In the genomic region with DNA sequence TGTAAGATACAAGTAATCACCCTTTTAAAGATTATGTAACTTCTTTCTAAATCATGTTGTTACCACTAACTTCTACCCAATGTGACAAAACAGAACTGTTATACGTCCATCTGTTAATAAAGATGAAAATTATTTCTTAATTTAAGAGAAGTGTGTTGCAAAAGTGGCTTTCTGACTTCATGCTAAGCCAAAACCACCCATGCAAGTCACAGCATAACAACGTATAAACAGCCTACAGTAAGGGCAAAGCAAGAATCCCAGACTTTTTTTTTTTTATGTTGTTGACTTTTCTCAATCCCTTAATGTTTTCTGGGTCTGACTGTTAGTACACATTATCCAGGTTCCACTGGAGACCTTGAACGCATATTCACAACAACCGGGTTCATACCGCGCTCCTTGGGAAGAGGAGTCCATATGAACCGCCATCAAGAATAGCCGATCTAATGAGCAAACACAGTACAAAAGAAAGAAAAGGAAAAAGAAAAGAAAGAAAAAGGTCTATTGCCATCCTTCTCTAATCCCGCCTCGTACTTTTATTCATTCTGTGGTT, we compare ENCODE assay signal across 8 mouse cellular contexts. TPM values are rescaled to one million over a fixed set of nuclear protein-coding genes. Genes with fewer than 3 reads are reported as not detected.
DNase-seq lines count a peak whose midpoint lies in the region; ATAC-seq and TF ChIP-seq lines count a peak whose summit lies in the region.

No protein-coding gene starts in this region.

- H3K9ac ChIP-seq in hindbrain, embryonic 14.5 days = peak overlapping the region; percentile 85
- H3K9ac ChIP-seq in midbrain, embryonic 16.5 days (ENCODE audit: low read depth, low read length) = peak overlapping the region; percentile 10; the same call in 1 of the 2 replicates

- no peaks in the 10 kb centered on the region for H3K9me3 ChIP-seq in hindbrain, embryonic 14.5 days (ENCODE audit: control insufficient read depth, low read length)
- H3K9me3 ChIP-seq in midbrain, embryonic 16.5 days (replicated peaks; ENCODE audit: control insufficient read depth, low read length, poor library complexity, severe bottlenecking) = no peaks in the 10 kb centered on the region

- H3K4me3 ChIP-seq in layer of hippocampus, adult 2 months = peak overlapping the region; percentile 78
- H3K4me3 ChIP-seq in cortical plate, adult 2 months (ENCODE audit: insufficient read depth, low read length) = peak overlapping the region; percentile 57
- peak overlapping the region; percentile 68 for H3K4me3 ChIP-seq in hindbrain, embryonic 14.5 days (replicated peaks; ENCODE audit: low read length)
- H3K4me3 ChIP-seq in midbrain, embryonic 16.5 days (ENCODE audit: low read depth, low read length) = peak overlapping the region; percentile 76

- TF ChIP-seq POLR2A in cortical plate, adult 2 months (IDR thresholded peaks at IDR 0.05; ENCODE audit: extremely low read depth, insufficient read depth, low read length) = no peak

- intact Hi-C loops in left cerebral cortex, postnatal 36 days (cut with DNase I) = loop anchor here (5.0 kb wide), 2 partner anchors 37 to 43 kb away; a partner anchor contains a TSS

- TF ChIP-seq CTCF in layer of hippocampus, adult 2 months (conservative IDR thresholded peaks at IDR 0.05) = no peak
- no peak for TF ChIP-seq CTCF in cortical plate, adult 2 months (IDR thresholded peaks at IDR 0.05; ENCODE audit: extremely low read depth, insufficient read depth, low read length)

- H3K36me3 ChIP-seq in hindbrain, embryonic 14.5 days (replicated peaks; ENCODE audit: control insufficient read depth, insufficient read depth) = no peaks in the 10 kb centered on the region
- H3K36me3 ChIP-seq in midbrain, embryonic 16.5 days (ENCODE audit: control insufficient read depth, insufficient read depth, low read length) = no peaks in the 10 kb centered on the region

- peak overlapping the region; percentile 62 for H3K4me2 ChIP-seq in hindbrain, embryonic 14.5 days (replicated peaks)
- peak overlapping the region; percentile 67 for H3K4me2 ChIP-seq in midbrain, embryonic 16.5 days (ENCODE audit: low read length)

- no peaks in the 10 kb centered on the region for H3K4me1 ChIP-seq in cortical plate, adult 2 months (ENCODE audit: control insufficient read depth, insufficient read depth, low read length)
- peaks cover 5% of the 10 kb centered on the region; the same call in 1 of the 2 replicates for H3K4me1 ChIP-seq in hindbrain, embryonic 14.5 days (replicated peaks; ENCODE audit: control insufficient read depth, insufficient read depth, low read length)
- peaks cover 5% of the 10 kb centered on the region for H3K4me1 ChIP-seq in midbrain, embryonic 16.5 days (ENCODE audit: control insufficient read depth, insufficient read depth, low read length)

- WGBS in hindbrain, embryonic 14.5 days = 13% methylated on average over 10 of the region's 10 CpGs
- WGBS in midbrain, embryonic 16.5 days = 7% methylated on average over 10 of the region's 10 CpGs

- H3K27ac ChIP-seq in layer of hippocampus, adult 2 months = peak overlapping the region; percentile 99
- no peak overlapping the region for H3K27ac ChIP-seq in cortical plate, adult 2 months (ENCODE audit: insufficient read depth, low read length)
- peak overlapping the region; percentile 98; the same call in 1 of the 2 replicates for H3K27ac ChIP-seq in hindbrain, embryonic 14.5 days
- H3K27ac ChIP-seq in midbrain, embryonic 16.5 days (ENCODE audit: low read length) = no peak overlapping the region

- no peak for DNase-seq in layer of hippocampus, adult 2 months (ENCODE audit: low spot score in 2 of 2)
- DNase-seq in layer of hippocampus, adult 9-11 months = no peak
- DNase-seq in hindbrain, embryonic 14.5 days (ENCODE audit: low spot score) = no peak
- DNase-seq in left cerebral cortex, postnatal 36 days (ENCODE audit: low spot score in 2 of 2) = no peak
- no peak for DNase-seq in layer of hippocampus, adult 18-20 months (ENCODE audit: low spot score in 2 of 2)

- H3K27me3 ChIP-seq in hindbrain, embryonic 14.5 days (ENCODE audit: control insufficient read depth, insufficient read depth, low read length) = no peaks in the 10 kb centered on the region
- H3K27me3 ChIP-seq in midbrain, embryonic 16.5 days (ENCODE audit: control insufficient read depth, insufficient read depth, low read depth, low read length) = no peaks in the 10 kb centered on the region

- no peak for ATAC-seq in hindbrain, embryonic 14.5 days (ENCODE audit: low FRiP score)
- no peak for ATAC-seq in midbrain, embryonic 16.5 days
- no peak for ATAC-seq in activated CD4-positive, CD25-positive, alpha-beta regulatory T cell, adult 4 months

RNA-seq across cellular contexts. Expression of a gene that starts 0.8 kb away (rescaled TPM):
- total RNA-seq in layer of hippocampus, adult 2 months (2021) = 10 to 100 TPM; 28.4 to 34.7 TPM
- 9.5 and 10.2 TPM in 2 replicates for polyA plus RNA-seq in cortical plate, adult 2 months (2012; rRNA removed)
- polyA plus RNA-seq in hindbrain, embryonic 14.5 days (2014; fragmentation: Nextera tagmentation; extraction: Ambion mirVana) = 2.3 and 3.0 TPM in 2 replicates
- 2.6 and 2.7 TPM in 2 replicates for polyA plus RNA-seq in midbrain, embryonic 16.5 days (2015; fragmentation: Nextera tagmentation; extraction: Ambion mirVana)
- polyA plus RNA-seq in activated CD4-positive, CD25-positive, alpha-beta regulatory T cell, adult 4 months (2017; shearing (Covaris generic)) = 1 to 10 TPM; 2.4 to 4.3 TPM
- 10 to 100 TPM; 11.6 to 15.4 TPM for total RNA-seq in left cerebral cortex, postnatal 36 days (2021)
- 10 to 100 TPM; 31.6 to 31.8 TPM for total RNA-seq in layer of hippocampus, adult 18-20 months (2021)

RNA-seq across cellular contexts. Expression of a gene that starts 36.6 kb away (rescaled TPM):
- total RNA-seq in layer of hippocampus, adult 2 months (2021) = 10 to 100 TPM; 72.9 to 73.9 TPM
- polyA plus RNA-seq in cortical plate, adult 2 months (2012; rRNA removed) = 54.9 and 59.1 TPM in 2 replicates
- polyA plus RNA-seq in hindbrain, embryonic 14.5 days (2014; fragmentation: Nextera tagmentation; extraction: Ambion mirVana) = 74.8 and 82.5 TPM in 2 replicates
- polyA plus RNA-seq in midbrain, embryonic 16.5 days (2015; fragmentation: Nextera tagmentation; extraction: Ambion mirVana) = 68.8 and 72.4 TPM in 2 replicates
- 10 to 100 TPM; 69.6 to 84.4 TPM for polyA plus RNA-seq in activated CD4-positive, CD25-positive, alpha-beta regulatory T cell, adult 4 months (2017; shearing (Covaris generic))
- total RNA-seq in left cerebral cortex, postnatal 36 days (2021) = 10 to 100 TPM; 58.6 to 71.4 TPM
- total RNA-seq in layer of hippocampus, adult 18-20 months (2021) = 10 to 100 TPM; 76.1 to 87.9 TPM

RNA-seq across cellular contexts. Expression of a gene that starts 54.7 kb away (rescaled TPM):
- total RNA-seq in layer of hippocampus, adult 2 months (2021) = 10 to 100 TPM; 20.6 to 23.3 TPM
- 25.7 and 26.0 TPM in 2 replicates for polyA plus RNA-seq in cortical plate, adult 2 months (2012; rRNA removed)
- polyA plus RNA-seq in hindbrain, embryonic 14.5 days (2014; fragmentation: Nextera tagmentation; extraction: Ambion mirVana) = 56.4 and 58.7 TPM in 2 replicates
- 58.3 and 66.1 TPM in 2 replicates for polyA plus RNA-seq in midbrain, embryonic 16.5 days (2015; fragmentation: Nextera tagmentation; extraction: Ambion mirVana)
- polyA plus RNA-seq in activated CD4-positive, CD25-positive, alpha-beta regulatory T cell, adult 4 months (2017; shearing (Covaris generic)) = 10 to 100 TPM; 32.4 to 36.9 TPM
- 10 to 100 TPM; 18.6 to 23.6 TPM for total RNA-seq in left cerebral cortex, postnatal 36 days (2021)
- 10 to 100 TPM; 21.4 to 22.3 TPM for total RNA-seq in layer of hippocampus, adult 18-20 months (2021)

RNA-seq across cellular contexts. Expression of a gene that starts 54.9 kb away (rescaled TPM):
- under 1 TPM; 0.29 to 0.41 TPM for total RNA-seq in layer of hippocampus, adult 2 months (2021)
- 0.28 and 0.48 TPM in 2 replicates for polyA plus RNA-seq in cortical plate, adult 2 months (2012; rRNA removed)
- polyA plus RNA-seq in hindbrain, embryonic 14.5 days (2014; fragmentation: Nextera tagmentation; extraction: Ambion mirVana) = 0.20 TPM in 2 replicates
- polyA plus RNA-seq in midbrain, embryonic 16.5 days (2015; fragmentation: Nextera tagmentation; extraction: Ambion mirVana) = 0.25 and 0.45 TPM in 2 replicates
- polyA plus RNA-seq in activated CD4-positive, CD25-positive, alpha-beta regulatory T cell, adult 4 months (2017; shearing (Covaris generic)) = not detected
- under 1 TPM; 0.29 to 0.44 TPM for total RNA-seq in left cerebral cortex, postnatal 36 days (2021)
- under 1 TPM in 1 of 2 experiments, not detected in 1; 0.35 TPM for total RNA-seq in layer of hippocampus, adult 18-20 months (2021)

Comparison
In these comparisons a context has a peak if more than half of its experiments do, and no peak if none do; other contexts are left out.
1. H3K27ac ChIP-seq: peak in layer of hippocampus, adult 2 months (single experiment) and hindbrain, embryonic 14.5 days (single experiment); none in cortical plate, adult 2 months (single experiment) and midbrain, embryonic 16.5 days (single experiment).
2. Peak in every context shown above with its lines, with median percentiles within 50 percentile points of each other: H3K4me3 ChIP-seq.